Mouse (Mus musculus) lung, embryonic 15.5 days (tissue): ENCODE data around the gene Tmprss13. TPM values are rescaled to one million over a fixed set of nuclear protein-coding genes. Genes with fewer than 3 reads are reported as not detected.
A peak's percentile ranks its signal among the peaks of the same experiment; 100 is the strongest.

Experiments
- ATAC-seq: fragments of 200-750 bp; cut with Nextera tagmentation; 2 replicates; pipeline ENCODE4 v1.8.0; 2017; ENCODE audit warnings: moderate number of reproducible peaks, borderline replicate concordance; ENCODE audit not compliant: low FRiP score, low TSS enrichment; ENCODE audit errors: extremely low read depth
- H3K27ac ChIP-seq: fragments of 300-500 bp; sonication (generic); 2 replicates; pipeline ENCODE4 v1.5.1; 2015; ENCODE audit warnings: moderate library complexity, mild to moderate bottlenecking, inconsistent platforms
- H3K27me3 ChIP-seq: fragments of 300-500 bp; sonication (generic); 2 replicates; pipeline ENCODE4 v1.6.1; 2015; ENCODE audit warnings: inconsistent platforms
- H3K36me3 ChIP-seq: fragments of 300-500 bp; sonication (generic); 2 replicates; pipeline ENCODE4 v1.6.1; 2015; ENCODE audit warnings: inconsistent platforms
- H3K4me1 ChIP-seq: fragments of 300-500 bp; sonication (generic); 2 replicates; pipeline ENCODE4 v1.6.1; 2015; ENCODE audit warnings: inconsistent platforms
- H3K4me2 ChIP-seq: fragments of 300-500 bp; sonication (generic); 2 replicates; pipeline ENCODE4 v1.6.1; 2015; ENCODE audit warnings: inconsistent platforms, mild to moderate bottlenecking, moderate library complexity
- H3K4me3 ChIP-seq: fragments of 300-500 bp; sonication (generic); 2 replicates; pipeline ENCODE4 v1.5.1; 2015; ENCODE audit warnings: mild to moderate bottlenecking, inconsistent platforms
- H3K9ac ChIP-seq: fragments of 300-500 bp; sonication (generic); 2 replicates; pipeline ENCODE4 v1.6.1; 2015; ENCODE audit warnings: inconsistent platforms
- H3K9me3 ChIP-seq: fragments of 300-500 bp; sonication (generic); 2 replicates; pipeline ENCODE4 v1.6.1; 2016; ENCODE audit warnings: inconsistent platforms
- WGBS: fragments of 180-500 bp; shearing (Covaris S2); methylation state at CpG from one replicate; pipeline ENCODE4 v1.1.7; 2015; 5-methylcytosine and 5-hydroxymethylcytosine counted together
- polyA plus RNA-seq: library from polyadenylated mRNA; unstranded; fragments of >200 nt; fragmentation: Nextera tagmentation; extraction: Ambion mirVana; gene quantifications from 2 replicates; pipeline ENCODE4 v1.2.1, GENCODE M21; 2015

The Tmprss13 gene
- polyA plus RNA-seq, 1 experiment from 2014 or later: 0.37 TPM

DNA sequence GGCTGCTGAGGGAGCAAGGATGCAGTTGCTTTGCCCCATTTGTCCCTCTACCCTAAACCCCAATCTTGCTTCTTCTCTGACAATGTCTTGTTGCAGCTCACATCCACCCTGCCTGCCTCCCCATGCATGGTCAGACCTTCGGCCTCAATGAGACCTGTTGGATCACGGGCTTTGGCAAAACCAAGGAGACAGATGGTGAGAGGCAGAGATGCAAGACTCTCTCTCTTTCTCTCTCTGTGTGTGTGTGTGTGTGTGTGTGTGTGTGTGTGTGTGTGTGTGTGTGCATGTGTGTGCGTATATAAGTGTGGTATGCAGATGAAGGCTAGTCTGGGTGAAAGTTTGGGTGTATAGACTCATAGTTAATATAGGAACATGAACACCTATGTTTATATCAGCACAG lies 24.2 kb downstream of the Tmprss13 start:
- Histone ChIP-seq H3K27ac (no peak overlapping the region), H3K9ac (no peak overlapping the region), H3K4me3 (no peak overlapping the region), H3K4me2 (no peak overlapping the region), H3K4me1 (no peaks in the 10 kb centered on the region), H3K36me3 (no peaks in the 10 kb centered on the region), H3K27me3 (no peaks in the 10 kb centered on the region), H3K9me3 (no peaks in the 10 kb centered on the region)
- 86% methylated on average over 3 of the region's 3 CpGs for WGBS
- ATAC-seq: no peak

DNA sequence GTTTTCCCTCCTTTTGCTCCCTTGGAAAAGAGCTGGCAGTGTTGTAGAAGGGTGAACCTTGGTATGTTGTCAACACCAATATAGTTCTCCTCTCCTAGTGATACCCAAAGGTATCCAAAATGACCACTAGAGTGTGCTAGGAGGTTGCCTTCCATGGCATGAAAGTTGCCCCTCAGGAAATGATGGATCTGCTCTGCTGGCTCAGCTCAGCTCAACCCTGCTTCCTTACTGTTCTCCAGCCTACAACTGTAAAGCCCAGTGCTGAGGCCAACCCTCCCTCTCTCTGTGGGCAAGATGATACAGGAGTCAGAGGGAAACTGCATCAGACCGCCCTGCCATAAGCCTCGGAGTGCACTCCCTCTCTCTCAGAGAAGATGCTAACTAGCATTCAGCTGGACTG lies 26.6 kb downstream of the Tmprss13 start:
- Histone ChIP-seq H3K9ac (no peak overlapping the region), H3K27me3 (no peaks in the 10 kb centered on the region), H3K27ac (no peak overlapping the region), H3K4me1 (no peaks in the 10 kb centered on the region), H3K4me2 (no peak overlapping the region), H3K9me3 (no peaks in the 10 kb centered on the region), H3K4me3 (no peak overlapping the region), H3K36me3 (no peaks in the 10 kb centered on the region)
- ATAC-seq: peak; percentile 19; the same call in 1 of the 2 replicates
- WGBS: 57% methylated on average over 2 of the region's 2 CpGs

DNA sequence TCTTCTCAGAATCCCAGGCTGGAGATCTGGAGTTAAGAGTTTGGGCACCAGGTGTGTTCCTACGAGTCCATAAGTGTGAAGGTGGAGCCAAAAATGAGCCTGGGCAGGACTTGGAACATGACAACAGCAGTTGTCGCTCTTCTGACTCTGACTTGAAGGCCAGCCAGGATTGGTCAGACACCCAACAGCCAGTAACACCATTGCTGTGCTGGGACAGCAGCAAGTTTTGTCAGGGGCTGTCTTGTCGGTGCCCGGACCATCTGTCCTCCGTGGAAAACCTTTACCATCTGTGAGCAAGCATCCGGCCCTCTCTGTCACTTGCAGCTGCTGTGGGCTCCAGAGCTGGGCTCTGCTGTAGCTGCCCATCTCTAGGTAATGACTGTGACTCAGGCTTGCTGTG lies 27.4 kb downstream of the Tmprss13 start:
- 62% methylated on average over 6 of the region's 6 CpGs for WGBS
- ATAC-seq: no peak
- H3K9ac ChIP-seq: no peak overlapping the region

DNA sequence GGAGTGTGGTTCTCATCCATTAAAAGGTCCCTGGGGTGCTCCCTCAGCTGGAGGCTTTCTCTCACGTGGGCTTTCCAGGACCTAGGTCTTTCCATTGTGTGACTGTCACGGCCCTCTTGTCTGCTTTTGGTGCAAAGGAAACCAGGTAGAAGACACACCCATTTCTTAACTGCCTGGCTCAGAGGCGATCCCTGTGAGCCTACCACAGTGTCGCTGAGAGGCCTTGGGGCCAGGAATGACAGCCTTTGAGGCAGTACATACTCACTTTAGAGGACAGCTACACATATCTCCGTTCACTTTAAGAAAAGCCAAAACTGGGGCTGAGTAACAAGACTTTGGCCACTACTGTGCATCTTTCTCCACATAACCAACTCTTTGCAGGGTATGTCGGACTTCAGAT lies 29.7 kb downstream of the Tmprss13 start:
- Histone ChIP-seq H3K4me1 (no peaks in the 10 kb centered on the region), H3K4me3 (no peak overlapping the region), H3K27me3 (no peaks in the 10 kb centered on the region), H3K27ac (no peak overlapping the region), H3K9me3 (no peaks in the 10 kb centered on the region), H3K9ac (no peak overlapping the region), H3K36me3 (no peaks in the 10 kb centered on the region), H3K4me2 (no peak overlapping the region)
- ATAC-seq: no peak
- 71% methylated on average over 6 of the region's 6 CpGs for WGBS

More for the DNA sequence above, 27.4 kb downstream of the Tmprss13 start:
- H3K36me3 ChIP-seq: no peaks in the 10 kb centered on the region
- H3K9me3 ChIP-seq: no peaks in the 10 kb centered on the region
- no peaks in the 10 kb centered on the region for H3K27me3 ChIP-seq
- H3K4me1 ChIP-seq: no peaks in the 10 kb centered on the region
- no peak overlapping the region for H3K27ac ChIP-seq
- no peak overlapping the region for H3K4me2 ChIP-seq
- H3K4me3 ChIP-seq: no peak overlapping the region

DNA sequence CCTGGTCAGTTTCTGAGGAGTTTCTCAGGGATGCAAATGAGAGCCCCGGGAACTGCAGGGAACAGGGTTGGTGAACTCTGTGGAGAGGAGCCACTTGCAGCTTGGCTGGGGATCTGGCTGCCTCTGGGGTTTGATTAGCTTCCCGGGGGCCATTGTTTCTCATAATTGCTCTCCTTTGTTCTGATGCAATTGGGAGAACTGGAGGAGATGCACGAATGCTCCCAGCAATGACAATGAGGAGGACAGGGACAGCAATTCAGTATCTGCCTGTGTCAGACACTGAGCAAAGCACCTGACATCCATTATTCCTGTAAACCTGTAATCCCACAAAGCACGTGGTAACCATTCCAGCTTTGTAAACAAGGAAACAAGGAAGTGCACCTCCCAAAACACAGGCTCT lies 30.3 kb downstream of the Tmprss13 start:
- H3K4me2 ChIP-seq: no peak overlapping the region
- H3K9ac ChIP-seq: no peak overlapping the region
- no peaks in the 10 kb centered on the region for H3K9me3 ChIP-seq
- no peaks in the 10 kb centered on the region for H3K36me3 ChIP-seq
- WGBS: 40% methylated on average over 4 of the region's 4 CpGs
- H3K27me3 ChIP-seq: no peaks in the 10 kb centered on the region
- H3K4me3 ChIP-seq: no peak overlapping the region
- ATAC-seq: no peak
- H3K4me1 ChIP-seq: no peaks in the 10 kb centered on the region
- no peak overlapping the region for H3K27ac ChIP-seq

DNA sequence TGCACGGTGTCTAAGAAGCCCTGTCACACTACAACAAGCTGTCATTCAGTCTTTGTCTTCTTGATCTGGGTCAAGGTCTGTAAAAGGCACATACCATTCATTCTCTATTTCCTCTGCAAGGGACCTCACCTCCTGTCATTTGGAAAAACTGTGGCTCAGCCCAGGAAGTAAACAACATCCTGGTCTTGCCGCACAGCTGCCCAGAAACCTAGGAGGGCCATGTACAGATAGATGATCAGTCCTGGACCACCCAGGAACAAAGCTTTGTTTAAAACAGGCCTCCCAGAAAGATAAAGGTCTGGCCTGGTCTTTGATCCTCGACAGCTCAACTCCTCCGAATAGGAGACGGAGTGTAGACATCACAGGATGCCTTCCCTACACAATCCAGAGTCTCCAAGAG lies 31.0 kb downstream of the Tmprss13 start:
- no peak for ATAC-seq
- H3K27me3 ChIP-seq: no peaks in the 10 kb centered on the region
- no peaks in the 10 kb centered on the region for H3K9me3 ChIP-seq
- H3K9ac ChIP-seq: no peak overlapping the region
- no peak overlapping the region for H3K27ac ChIP-seq
- H3K4me3 ChIP-seq: no peak overlapping the region
- 11% methylated on average over 5 of the region's 5 CpGs for WGBS
- no peak overlapping the region for H3K4me2 ChIP-seq
- no peaks in the 10 kb centered on the region for H3K36me3 ChIP-seq
- no peaks in the 10 kb centered on the region for H3K4me1 ChIP-seq

DNA sequence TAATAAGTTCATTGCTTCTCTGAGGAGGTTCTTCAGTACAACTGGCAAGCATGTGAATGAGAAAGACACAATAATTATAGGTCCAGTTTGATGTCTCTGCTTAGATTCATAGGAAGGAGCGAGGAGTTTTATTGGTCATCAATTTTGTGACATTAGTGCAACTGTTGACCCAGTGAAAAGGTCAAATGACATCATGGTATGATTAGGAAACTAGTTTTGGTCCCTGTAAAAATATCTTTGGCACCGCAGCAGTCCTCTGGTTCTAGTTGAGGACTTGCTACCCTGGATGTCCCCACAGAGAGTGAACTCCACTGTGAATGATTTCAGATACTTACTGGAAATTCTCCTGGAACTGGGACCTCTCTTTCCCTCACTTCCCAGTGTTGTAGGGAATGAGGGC lies 36.3 kb downstream of the Tmprss13 start:
- Histone ChIP-seq H3K4me3 (no peak overlapping the region), H3K27ac (no peak overlapping the region), H3K4me2 (no peak overlapping the region), H3K9ac (no peak overlapping the region), H3K36me3 (no peaks in the 10 kb centered on the region), H3K9me3 (no peaks in the 10 kb centered on the region), H3K27me3 (no peaks in the 10 kb centered on the region), H3K4me1 (no peaks in the 10 kb centered on the region)
- 71% methylated on average over 2 of the region's 2 CpGs for WGBS
- no peak for ATAC-seq

DNA sequence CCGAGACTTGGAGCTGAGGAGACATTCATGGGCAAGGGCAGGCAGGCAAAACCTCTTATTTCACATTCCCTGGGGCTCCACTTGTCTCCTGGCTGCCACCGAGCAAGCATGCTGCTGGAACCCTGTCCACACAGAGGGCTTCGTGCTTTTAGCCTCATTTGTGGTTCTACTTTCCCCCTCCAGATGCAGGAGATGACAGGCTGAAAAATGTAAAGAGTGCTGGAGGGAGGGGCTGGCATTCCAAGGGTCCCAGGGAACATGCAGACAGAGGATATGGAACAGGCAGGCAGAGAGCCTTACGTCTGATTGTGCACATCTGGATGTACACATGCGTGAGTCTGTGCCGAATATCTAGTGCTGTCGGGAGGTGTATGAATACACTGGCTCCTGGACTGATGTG lies 39.5 kb downstream of the Tmprss13 start:
- Histone ChIP-seq H3K4me1 (0 out of 2 replicates have a peak, but pooled peaks cover 7% of the 10 kb centered on the region), H3K36me3 (no peaks in the 10 kb centered on the region), H3K27me3 (no peaks in the 10 kb centered on the region), H3K27ac (no peak overlapping the region), H3K4me2 (no peak overlapping the region), H3K4me3 (no peak overlapping the region), H3K9me3 (no peaks in the 10 kb centered on the region), H3K9ac (no peak overlapping the region)
- no peak for ATAC-seq
- 38% methylated on average over 7 of the region's 7 CpGs for WGBS

DNA sequence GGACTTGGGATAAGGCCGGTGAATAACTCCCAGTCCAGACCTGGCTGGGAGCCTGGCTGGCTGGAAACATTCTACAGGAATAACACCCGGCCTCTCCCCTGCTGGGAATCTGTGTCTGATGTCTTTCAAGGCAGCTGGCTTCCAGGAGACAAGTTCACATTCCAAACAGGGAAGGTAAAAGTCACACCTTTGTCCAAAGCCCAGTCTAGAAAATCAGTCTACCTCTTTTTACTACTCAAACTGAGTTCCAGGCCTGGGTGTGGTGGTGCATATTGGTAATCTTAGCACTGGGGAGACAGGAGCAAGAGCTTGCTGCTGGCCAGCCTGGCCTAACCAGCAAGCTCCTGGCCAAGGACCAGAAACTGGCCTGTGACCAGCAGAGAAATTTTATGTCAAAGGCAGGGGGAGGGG lies 43.2 kb downstream of the Tmprss13 start:
- H3K4me1 ChIP-seq: 0 out of 2 replicates have a peak, but pooled peaks cover 7% of the 10 kb centered on the region
- H3K9ac ChIP-seq: no peak overlapping the region
- ATAC-seq: no peak
- no peak overlapping the region for H3K4me3 ChIP-seq
- no peaks in the 10 kb centered on the region for H3K27me3 ChIP-seq
- no peak overlapping the region for H3K27ac ChIP-seq
- H3K4me2 ChIP-seq: no peak overlapping the region
- no peaks in the 10 kb centered on the region for H3K9me3 ChIP-seq
- no peaks in the 10 kb centered on the region for H3K36me3 ChIP-seq
- 15% methylated on average over 2 of the region's 2 CpGs for WGBS

DNA sequence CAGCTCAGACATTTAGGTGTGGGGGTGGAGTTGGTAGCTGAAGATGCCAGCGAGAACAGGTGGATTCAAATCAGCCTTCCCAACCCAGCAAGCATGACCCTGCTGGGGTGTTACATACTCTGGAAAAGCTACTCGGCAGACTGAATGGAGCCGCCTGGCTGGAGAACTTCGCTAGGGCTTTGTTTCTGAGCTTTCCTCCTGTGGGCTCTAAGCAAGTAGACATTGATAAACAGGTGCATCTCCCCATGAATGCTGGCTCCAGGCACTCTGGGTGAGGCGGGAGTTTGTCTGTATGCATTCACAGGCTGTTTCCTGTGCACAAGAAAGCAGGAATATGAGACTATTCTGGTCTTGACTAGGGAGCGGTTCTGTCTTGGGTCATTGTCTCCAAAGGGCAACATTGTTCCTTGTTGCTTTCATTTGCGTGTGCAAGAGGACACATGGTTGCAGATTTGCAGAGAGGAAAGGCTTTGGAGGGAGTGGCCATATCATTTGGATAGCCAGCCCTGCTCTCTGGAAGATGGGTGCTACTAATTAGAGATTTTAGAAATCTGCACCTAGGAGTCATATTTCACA lies 44.8 kb downstream of the Tmprss13 start:
- Histone ChIP-seq H3K27me3 (0 out of 2 replicates have a peak, but pooled peaks cover 5% of the 10 kb centered on the region), H3K4me1 (0 out of 2 replicates have a peak, but pooled peaks cover 7% of the 10 kb centered on the region), H3K4me2 (no peak overlapping the region), H3K9me3 (no peaks in the 10 kb centered on the region), H3K9ac (no peak overlapping the region), H3K4me3 (no peak overlapping the region), H3K36me3 (no peaks in the 10 kb centered on the region), H3K27ac (no peak overlapping the region)
- 59% methylated on average over 7 of the region's 7 CpGs for WGBS
- no peak for ATAC-seq

DNA sequence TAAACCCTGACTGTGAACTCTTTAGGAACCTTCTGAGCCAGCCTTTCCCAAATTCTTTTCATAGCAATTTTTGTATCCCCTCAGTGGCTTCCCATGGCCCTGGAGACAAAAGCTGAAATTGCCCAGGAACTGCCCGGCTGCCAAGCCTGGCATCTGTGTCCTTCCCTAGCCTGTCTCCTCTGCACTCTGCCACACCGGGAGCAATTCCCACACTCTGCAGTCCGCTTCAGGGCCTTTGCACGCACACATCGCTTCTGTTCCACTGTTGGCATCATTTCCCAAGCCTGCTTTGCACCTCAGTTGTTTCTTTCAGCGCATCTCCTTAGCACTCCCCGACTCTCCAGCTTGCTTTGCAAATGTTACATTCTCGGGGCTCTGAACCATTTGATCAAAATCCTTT lies 48.8 kb downstream of the Tmprss13 start:
- Histone ChIP-seq H3K27ac (no peak overlapping the region), H3K4me3 (no peak overlapping the region), H3K9ac (no peak overlapping the region), H3K36me3 (no peaks in the 10 kb centered on the region), H3K4me2 (no peak overlapping the region), H3K4me1 (peaks cover 15% of the 10 kb centered on the region), H3K9me3 (no peaks in the 10 kb centered on the region), H3K27me3 (peaks cover 15% of the 10 kb centered on the region)
- ATAC-seq: no peak
- WGBS: 41% methylated on average over 8 of the region's 8 CpGs

DNA sequence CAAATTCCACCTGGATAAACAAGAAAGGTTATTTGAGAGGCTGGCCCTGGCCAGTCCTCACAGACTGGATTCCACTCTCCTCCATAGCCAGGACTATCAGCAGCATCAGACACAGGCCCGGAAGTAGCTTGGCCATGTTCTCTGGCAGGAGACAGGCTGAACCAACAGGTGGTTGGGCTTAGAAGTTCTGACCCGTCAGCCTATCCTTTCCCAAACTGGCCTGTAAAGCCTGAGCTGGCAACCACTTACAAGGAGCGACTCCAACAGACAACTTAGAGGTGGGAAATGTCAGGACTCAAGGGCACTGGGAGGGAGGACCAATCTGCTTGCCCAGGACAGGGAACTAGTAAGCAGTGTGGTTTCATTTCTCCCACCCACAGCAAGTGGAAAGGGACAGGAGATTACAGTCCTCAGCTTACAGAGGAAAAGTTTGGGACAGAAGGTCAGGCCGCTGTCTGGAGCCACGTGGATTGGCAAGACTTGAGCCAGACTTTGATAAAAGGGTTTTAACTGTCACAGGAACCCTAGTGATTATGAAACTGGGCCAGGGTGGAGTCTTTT lies 49.5 kb downstream of the Tmprss13 start:
- peaks cover 15% of the 10 kb centered on the region for H3K4me1 ChIP-seq
- no peak for ATAC-seq
- H3K9me3 ChIP-seq: no peaks in the 10 kb centered on the region
- H3K4me2 ChIP-seq: no peak overlapping the region
- H3K27me3 ChIP-seq: peaks cover 15% of the 10 kb centered on the region
- no peak overlapping the region for H3K27ac ChIP-seq
- 31% methylated on average over 5 of the region's 5 CpGs for WGBS
- H3K36me3 ChIP-seq: no peaks in the 10 kb centered on the region
- H3K9ac ChIP-seq: no peak overlapping the region
- H3K4me3 ChIP-seq: no peak overlapping the region
